Mouse (Mus musculus) cerebellum, postnatal 14 days (tissue): ENCODE measurements around the gene Dffa.
A peak's percentile ranks its signal among the peaks of the same experiment; 100 is the strongest.
"Not testable (repeated sequence)": the region's sequence is repeated elsewhere in the genome, so short reads cannot be mapped to it uniquely, and the experiment has no call there.

Experiments
- DNase-seq, 2 experiments: peaks; one replicate each; pipeline ENCODE4 v3.0.0; 2021; ENCODE audit warnings: mixed read lengths in 2 of 2

Gene Dffa

DNA sequence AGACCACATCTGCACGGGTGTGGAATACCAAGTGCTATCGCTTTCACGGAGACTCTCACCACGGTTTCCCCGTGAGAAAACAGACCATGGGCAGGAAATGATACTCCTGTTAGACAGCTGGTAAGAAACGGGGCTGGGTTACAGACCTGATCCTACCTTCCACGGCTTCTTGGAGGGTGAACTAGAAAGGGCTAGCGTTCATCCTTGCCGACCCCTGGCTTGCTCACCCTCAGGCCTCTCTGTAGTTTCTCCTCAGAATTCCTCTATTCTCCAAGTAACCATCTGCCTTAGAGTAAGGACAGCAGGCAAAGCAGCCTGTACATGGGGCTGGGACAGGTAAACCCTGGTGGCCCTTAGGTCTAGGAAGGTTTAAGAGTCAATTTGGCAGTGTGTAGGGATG, 45.2 kb downstream of the Dffa start:
- no peak for DNase-seq

DNA sequence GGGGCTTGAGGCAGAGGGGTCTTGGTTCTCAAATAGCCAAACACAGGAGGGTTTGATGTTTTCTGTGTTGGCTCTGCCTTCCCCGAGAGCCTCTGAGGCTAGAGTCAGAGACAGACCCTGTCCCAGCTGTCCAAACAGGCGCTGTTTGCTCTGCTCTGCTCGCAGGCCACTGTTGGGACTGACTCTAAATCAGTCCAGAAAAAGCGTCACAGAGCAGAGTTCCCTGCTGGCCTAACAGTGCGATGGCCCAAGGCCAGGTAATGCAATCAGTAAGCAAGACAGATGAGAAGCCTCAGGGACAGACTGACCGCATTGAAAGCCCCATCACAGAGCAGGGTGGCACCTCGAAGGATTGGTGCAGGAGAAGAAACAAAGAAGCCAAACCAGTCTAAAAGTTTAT, 45.7 kb downstream of the Dffa start:
- no peak for DNase-seq

DNA sequence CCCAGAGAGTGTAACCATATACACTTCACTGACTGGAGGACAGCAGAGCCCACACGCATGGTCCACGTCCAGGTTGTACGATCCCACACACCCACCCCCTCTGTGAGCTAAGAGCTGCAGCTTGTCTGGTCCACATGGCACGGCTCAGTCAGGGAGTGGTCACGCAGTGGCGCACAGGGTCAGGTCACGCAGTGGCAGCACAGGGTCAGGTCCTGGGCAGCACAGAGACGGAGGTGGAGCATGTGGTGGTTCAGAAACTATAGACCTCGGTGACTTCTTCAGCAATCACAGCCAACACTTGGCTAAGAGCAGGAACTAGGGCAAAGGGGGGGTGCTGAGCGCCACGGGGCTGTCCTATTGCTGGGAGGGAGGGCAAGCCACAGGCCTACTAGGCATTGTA, 46.3 kb downstream of the Dffa start:
- DNase-seq = no peak

DNA sequence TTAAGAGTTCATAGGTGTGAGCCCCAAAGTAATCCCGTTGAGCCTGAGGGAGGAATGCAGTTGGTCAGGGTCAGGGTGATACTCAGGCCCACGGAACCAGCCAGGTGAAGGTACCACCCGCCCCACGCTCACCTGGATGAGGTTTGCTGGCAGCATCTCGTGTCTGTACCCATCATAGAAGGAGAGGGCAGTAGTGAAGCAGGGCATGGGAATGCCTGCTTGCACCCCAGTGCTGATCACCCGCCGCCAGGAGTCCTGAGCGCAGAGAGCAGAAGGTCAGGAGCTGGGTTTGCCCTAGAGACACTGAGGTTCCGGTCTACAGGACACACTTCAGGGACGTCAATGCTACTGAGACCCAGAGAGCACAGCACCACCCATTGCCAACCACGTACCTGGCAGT, 46.8 kb downstream of the Dffa start:
- no peak for DNase-seq

DNA sequence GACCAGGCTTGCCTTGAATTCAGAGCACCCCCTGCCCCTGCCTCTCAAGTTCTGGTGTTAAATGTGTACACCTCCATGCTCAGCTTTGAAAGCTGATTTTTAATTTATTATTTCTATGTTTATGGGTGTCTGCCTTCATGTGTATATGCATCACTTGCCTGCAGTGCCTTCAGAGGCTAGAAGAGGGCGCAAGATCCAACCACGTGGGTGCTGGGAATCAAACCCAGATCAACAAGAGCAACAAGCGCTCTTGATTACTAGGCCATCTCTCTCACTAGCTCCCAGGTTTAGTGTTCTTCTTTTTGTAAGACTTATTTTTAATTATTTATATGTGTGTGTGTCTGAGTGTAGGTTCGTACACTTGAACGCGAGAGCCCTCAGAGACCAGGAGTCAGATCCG, 50.9 kb downstream of the Dffa start:
- DNase-seq = no peak

DNA sequence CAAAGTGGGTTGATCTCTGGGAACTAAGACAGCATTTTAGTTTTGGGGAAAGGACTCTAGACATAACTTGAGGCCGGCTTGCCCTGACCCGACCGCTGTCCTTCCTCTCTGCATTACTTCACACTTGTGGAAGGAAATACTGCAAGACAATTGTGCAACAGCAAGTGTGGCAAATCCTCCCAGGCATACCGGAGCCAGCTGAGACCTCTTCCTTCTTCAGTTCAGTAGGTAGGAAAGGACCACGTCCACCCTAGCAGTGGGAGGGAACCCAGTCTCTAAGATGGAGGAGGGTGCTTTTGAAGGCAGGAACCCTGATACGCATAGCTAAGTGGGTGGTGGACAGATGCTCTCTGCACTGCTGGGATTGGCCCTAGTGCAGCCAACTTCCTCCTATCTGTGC, 51.8 kb downstream of the Dffa start:
- no peak for DNase-seq

DNA sequence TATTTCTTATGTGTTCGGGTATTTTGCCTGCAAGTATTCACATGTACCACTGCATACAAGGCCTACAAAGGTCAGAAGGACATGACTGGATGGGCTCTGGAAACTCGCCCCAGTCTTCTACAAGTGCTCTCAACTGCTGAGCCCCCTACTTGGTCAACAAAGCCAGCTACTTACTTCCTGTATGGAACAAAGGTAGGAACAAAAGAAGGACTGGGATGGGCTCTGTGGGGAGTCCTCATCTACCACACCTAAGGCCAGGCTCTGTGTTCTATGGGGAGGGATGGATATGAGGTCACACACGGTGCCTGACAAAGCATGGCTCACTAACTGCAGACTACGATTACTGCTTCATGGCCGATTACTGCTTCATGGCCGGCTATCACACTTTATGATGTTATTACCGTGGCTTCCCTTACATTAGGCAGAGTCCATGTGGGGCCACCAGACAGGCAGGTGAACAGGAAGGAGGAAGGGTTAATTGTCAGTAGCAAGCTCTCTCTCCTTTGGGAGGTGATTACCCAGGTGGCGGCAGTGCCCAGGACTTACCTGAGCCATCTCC, 53.5 kb downstream of the Dffa start:
- DNase-seq = no peak

DNA sequence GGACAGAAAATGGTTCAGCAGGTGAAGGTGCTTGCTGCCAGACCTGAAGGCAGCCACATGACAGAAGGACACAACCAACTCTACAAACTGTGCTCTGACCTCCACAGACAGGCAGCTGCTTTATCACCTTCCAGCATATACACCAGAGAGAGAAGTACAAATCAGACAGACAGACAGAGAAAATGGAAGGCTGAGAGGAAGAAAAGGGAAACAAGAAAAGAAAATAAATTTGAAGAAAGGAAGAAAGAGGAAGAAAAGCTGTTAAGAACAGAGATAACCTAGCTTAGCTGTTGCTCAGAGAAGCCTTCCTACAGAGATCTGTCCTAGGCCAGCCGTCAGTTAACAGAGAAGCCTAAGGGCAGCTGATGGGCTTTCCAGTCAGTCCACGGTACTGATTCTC, 55.3 kb downstream of the Dffa start:
- DNase-seq = no peak

DNA sequence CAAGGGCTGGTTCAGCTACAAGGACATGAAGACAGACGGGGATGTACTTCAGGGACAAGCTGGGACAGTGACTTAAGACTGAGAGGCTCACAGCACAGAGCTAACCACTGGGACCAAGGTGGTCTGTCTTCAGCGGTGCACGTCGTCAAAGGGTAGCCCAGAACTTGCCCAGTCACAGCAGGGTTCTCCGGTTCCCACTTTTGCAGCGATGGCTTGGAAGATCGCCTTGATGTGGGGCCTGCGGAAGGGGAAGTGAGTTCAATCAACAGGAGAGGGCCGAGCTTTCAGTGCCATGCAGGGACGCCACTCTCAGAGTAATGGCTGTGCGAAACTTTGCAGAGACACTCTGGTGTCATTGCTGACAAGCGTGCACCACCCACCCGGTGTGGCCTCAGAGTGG, 55.9 kb downstream of the Dffa start:
- no peak for DNase-seq

DNA sequence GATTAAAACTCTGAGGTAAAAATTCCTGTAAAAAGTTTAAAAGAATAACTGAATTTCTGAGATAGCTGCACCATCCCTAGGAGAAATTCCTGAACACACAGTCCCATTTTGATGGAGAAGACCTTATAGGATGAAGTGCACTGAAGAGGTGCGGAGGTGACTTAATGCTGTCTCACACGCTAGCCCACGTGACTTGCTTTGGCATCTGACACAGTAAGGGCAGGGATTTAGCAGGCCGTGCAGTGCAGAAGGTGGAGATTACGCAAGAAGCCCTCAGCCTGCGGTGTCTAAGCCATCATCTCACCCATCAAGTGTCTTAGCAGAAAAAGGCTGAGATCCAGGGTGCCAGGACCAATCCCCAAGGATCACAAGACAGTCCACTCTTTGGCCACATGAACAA, 57.2 kb downstream of the Dffa start:
- DNase-seq = no peak

DNA sequence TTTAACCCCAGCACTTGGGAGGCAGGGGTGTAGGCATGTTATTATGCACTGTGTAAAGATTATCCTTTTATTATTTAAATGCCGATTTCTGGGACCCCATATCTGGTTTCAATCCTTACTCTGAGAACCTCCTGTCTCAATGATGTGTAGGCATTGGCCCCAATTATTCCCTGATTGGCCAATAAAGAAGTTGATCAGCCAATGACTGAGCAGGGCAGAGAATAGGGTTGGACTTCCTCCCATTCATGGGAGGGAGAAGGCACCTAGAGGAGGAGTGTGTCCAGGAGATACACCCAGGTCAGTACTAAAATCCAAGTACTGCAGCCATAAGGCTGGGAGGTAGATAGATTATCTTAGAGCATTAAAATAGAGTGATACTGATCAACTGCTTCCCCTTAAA, 59.2 kb downstream of the Dffa start:
- no peak for DNase-seq

DNA sequence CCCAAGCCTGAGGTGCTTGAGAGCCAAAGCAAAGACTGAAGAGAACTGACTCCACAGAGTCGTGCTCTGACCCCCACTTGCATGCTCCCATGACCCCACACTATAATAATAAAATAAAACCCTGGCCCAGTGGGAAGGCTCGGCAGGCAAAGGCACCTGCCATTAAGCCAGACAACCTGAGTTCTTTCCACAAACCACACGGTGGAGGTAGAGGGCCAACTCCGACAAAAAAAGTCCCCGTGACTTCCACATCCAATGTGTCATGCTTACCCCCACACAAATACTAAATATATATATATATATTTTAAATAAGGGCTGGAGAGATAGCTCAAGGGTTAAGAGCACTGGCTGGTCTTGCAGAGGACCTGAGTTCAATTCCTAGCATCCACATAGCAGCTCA, 60.2 kb downstream of the Dffa start:
- DNase-seq = no peak

DNA sequence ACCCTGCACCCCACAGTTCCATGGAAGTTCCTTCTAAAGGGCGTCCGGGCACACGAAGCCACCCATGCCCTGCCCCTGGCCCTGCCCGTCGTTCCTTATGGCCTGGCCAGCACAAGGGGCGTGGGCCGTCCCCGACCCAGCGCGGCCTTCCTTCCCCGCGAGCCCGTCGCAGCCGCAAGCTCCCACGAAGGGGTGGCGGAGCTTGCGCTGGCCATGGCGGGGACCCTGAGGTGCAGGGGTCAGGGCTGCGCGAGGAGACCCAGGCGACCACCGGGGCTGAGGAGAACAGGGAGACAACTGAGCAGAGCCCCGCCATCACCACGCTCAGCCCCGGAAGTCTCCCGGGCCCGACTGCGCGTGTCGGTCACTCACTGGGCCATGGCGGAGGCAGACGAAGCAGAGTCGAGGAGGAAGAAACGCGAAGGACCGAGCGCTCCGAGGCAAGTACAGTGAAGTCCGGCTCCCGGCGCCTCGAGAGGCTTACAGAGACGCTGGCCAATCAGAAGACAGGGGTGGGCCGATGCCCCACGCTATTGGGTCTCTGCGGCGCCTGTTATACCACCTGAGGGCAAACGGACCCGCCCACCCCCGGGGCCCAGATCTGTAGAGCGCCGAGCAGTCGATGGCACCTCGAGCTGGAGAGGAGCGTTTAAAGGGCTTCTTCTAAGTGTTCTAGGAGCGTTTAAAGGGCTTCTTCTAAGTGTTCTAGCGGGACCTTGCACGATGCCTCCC, 62.4 kb downstream of the Dffa start, which contains the start of gene Pgd:
Gene Pgd (minus strand): TSS at position 557 of the 732 bp plus-strand sequence.
- DNase-seq = peak; percentile 97

DNA sequence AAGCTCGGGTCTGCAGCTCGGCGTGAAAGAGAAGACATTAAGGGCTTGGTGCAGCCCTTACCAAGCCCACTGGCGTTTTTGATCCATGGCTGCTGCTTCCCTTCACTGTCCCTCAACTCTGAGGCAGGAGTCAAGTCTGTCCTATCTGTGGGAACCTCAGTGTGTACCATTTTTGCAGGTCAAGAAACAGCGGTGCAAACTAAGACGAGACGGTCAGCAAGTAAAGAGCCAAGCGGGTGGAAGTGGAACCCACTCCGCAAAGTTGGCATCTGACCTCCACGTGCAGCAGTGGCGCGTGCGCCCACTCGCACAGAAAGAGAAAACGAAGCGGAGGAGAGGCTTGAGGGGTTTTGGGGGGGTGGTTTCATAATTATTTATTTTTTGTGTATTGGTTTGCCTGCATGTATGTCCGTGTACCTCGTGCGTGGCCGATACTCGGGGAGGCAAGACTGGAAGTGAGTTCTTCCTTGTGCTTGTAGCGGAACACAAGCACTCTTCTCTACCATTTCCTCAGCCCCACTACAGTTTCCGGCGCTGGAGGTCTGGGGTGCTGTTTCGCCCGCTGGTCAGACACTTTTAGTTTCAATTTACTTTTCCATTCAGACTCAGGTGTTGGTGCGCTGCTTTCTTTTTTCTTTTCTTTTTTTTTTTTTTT, 63.1 kb downstream of the Dffa start:
- no peak for DNase-seq

DNA sequence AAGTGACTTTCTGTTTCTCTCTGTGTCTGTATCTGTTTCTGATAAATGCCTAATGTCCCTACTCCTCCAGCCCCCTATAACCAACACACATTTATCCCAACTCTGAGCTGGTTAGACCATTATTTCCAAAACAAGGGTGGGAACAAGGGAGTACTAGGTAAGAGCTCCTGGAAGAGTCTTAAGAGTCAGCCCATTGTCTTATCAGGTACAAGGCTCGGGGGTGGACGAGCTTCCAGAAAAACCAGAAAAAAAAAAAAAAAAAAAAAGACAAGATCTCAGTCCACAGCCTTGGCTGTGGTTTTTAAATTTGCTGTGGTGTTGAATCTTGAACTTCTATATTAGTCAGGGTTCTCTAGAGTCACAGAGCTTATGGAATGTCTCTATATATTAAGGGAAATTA, 64.1 kb downstream of the Dffa start:
- DNase-seq = no peak

DNA sequence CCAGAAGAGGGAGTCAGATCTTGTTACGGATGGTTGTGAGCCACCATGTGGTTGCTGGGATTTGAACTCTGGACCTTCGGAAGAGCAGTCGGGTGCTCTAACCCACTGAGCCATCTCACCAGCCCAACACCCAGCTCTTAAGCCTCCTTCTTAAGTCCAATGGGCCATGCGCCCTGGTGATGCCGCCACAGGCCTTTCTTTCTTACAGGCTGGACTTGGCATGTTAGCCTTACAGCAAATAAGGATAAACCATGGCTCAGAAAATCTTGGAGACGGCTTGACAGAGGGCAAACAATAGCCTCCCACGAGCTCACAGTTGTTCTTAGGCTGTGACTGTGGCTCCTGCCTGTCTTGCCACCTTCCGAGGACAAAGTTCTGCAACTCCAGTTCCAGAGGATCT, 66.0 kb downstream of the Dffa start:
- DNase-seq = not testable (repeated sequence)
